Mouse (Mus musculus) cerebellum, postnatal 4 days (tissue): Measurements from ENCODE around the gene Tagln3.

ENCODE experiments used
- DNase-seq, 2 experiments: peaks; one replicate each; pipeline ENCODE4 v3.0.0; 2022; ENCODE audit warnings: low spot score in 2 of 2, mixed read lengths in 1 of 2

Gene Tagln3

DNA sequence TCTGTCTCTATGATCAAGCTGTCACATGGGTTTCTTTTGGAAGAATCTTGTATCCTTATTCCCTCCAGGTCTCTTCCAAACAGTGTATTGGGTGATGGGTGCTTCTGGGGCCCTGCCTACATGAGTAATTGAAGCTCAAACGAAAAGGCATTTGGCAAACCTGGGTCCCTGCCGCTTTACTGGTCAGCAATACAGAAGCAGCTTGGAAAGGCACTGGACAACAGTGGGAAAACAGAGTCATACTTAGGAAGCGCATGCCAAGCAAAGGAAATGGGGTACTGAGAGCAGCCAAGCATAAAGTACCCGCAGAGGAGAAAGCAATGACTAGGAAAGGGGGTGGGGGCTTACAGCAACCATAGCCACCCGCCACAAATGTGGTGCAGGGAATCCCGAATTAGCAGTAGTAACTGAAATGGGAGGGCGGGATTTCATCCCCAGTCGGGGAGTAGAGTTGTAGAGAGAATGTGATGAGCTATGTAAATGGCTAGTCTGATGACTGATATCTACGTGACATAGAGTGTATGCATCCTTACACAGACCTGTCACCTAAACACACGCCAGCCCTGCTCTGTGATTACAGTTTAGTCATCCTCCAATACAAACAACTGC is 4.3 kb downstream of the Tagln3 start:
- DNase-seq: no peak

- no peak for DNase-seq
Measured at GRCm38 (mm10) chr16:45718296-45718695, 6.1 kb downstream of the Tagln3 start.

DNA sequence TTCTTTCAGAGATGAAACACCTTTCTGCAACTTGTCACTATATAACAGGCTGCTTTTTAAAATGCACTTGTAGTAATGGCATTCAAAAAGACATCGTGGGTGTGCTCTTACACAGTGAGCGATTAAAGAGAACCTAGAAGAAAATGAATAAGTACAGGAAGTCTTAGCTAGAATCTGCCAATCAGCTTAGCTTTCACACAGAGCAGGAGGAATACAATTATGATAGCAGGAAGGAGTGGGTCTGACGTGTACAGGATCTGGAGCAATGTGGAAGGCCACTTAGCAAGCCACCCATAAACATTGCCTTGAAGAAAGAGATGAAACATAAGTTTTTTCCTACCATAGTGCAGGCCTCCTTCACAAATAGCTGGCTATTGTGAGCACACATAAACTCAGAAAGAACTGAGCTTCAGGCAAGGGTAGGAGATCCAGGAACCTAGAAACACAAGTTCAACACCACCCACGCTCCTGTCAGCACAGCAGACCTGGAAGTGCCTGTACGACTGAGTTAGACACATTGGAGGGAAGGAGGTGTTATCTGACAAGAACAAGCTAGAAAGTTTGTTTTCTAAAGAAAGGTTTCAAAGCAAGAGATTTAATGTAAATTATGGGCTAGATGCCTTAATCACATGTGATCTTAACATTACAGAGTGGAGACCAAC is 9.8 kb downstream of the Tagln3 start:
- DNase-seq: no peak

DNA sequence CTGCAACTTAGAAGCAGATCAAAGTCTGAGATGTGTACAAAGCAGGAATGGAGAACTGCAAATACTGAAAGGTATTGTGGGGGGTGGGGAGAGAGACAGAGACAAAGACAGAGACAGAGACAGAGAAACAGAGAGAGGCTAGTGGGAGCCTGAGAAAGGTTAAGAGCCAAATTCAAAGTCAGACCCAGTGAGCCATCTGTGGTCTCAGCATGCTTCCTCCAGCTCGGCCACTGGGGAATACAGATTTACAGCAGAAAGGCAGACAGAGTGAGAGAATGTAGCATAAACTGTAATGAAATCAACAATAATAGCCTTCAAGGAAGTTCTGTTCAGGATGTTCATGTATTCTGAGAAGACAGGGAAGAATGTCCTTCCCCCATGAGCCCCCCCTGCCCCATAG is 10.5 kb downstream of the Tagln3 start:
- DNase-seq: no peak

GRCm38 (mm10) chr16:45713261-45713660 is 11.1 kb downstream of the Tagln3 start:
- no peak for DNase-seq

GRCm38 (mm10) chr16:45711263-45711662 is 13.1 kb downstream of the Tagln3 start:
- no peak for DNase-seq

DNA sequence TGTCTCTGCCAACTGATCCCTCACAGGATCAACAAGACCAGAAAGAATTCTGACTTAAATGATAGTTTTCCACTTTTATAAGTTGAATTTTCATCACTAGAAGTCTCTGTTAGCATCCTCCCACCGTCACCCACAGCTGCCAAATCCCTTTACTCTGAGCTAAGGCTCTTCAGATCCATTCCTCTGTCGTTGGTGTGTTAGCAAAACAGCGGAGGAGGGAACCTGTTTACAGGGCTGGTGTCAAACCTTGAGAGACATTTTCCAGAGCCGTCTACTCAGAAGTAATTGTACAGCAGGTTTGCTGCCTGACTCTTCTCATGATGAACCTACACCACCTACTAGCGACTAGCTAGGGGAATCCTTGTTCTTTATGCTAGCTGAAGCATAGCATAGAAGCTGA is 25.1 kb downstream of the Tagln3 start:
- no peak for DNase-seq

GRCm38 (mm10) chr16:45697996-45698395 is 26.4 kb downstream of the Tagln3 start:
- no peak for DNase-seq

DNA sequence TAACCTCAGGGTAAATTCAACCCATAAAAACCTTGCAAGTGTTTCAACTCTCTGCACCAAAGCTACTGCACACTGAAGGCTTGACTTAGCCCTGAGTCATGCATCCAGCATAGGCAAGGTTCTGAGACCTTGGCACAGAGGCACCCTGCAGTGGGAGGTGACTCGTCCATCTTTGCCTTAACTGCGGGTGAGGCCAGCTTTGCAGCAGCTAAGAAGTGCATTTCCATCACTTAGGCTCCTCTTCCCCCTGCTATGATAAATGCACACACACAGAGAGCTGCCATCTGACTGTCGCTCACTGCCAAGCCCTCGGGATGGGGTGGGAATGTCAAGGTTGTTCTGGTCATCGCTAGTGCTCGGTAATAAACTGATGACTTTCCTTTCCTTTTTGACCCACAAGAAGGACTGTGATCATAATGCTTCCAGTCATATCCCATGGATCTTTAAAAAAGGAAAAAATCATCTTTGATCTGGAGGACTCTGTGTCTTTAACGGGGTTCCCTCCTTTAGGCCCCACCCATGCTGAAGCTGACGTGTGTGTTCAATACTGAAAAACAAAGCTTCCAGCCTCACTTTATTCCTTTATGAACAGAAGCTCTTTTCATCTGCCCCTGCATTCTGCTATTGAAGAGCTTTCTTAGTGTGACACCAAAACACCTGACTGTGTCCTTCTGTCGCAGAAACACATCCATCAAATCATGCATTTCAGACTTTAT is 28.8 kb downstream of the Tagln3 start:
- no peak for DNase-seq

DNA sequence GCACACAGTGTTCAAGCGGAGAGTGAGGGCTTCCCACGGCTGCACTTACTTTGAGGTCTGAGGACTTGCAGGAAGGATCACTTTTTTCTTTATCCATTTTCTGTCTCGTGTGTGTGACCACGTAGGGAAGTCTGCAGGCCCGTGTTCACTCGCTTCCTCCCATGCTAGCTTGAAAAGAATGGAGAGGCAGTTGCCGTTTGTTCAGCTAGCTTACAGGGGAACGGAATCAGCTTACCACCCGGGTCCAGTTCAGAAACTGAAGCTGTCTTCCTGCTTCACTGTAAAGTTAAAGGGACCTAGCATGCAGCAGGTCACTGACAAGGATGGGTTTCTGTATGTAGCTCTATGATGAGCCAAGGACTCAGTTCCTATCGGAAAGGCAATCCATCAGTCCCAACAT is 30.9 kb downstream of the Tagln3 start, which contains the start of gene Tmprss7:
TSS of gene Tmprss7 (minus strand) at position 101 of the 400 bp plus-strand sequence.
- DNase-seq: no peak

- no peak for DNase-seq
Measured at GRCm38 (mm10) chr16:45692851-45693250, 31.6 kb downstream of the Tagln3 start.

DNA sequence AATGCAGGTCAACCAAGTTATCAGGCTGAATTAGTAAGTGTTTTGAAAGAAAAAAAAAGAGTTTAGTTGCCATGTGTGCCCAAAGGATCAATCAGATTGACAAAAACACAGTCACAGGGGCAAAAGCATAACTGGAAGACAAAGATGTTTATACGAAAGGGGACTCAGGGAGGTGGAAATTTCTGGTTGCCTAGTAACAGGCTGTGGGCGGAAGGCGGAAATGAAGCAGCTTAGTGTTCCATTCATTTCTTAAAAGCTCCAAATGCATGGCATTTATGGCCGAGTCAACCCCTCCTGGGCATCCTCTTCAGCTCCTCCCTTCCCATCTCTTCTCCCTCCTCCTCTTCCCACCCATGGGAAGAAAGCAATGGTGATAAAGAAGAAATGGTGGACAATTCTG is 34.2 kb downstream of the Tagln3 start:
- DNase-seq: no peak

DNA sequence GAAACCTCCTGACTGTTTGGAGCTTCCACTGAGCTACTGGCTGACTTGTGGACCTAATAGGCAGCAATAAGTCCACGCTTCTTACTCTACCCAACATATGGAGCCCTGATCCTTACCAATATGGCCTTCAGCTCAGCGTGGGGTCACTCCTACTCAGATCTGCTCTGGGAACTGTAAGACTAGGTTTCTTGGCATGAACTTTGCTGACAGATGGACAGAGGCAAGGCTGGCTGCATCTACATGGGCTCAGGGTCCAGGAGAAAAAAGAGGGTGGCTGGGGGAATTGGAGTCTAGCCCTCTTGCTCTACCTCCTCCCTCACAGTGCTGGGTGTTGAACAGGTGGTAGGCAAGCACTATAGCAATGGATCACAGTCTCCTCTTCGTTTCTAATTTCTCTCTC is 37.6 kb downstream of the Tagln3 start:
- peak in 1 of 2 experiments; percentile 37 for DNase-seq

- no peak for DNase-seq
Measured at GRCm38 (mm10) chr16:45685295-45685694, 39.1 kb downstream of the Tagln3 start.

GRCm38 (mm10) chr16:45684815-45685214 is 39.6 kb downstream of the Tagln3 start:
- DNase-seq: peak; percentile 64 to 85

GRCm38 (mm10) chr16:45676462-45676861 is 47.9 kb downstream of the Tagln3 start:
- DNase-seq: no peak

DNA sequence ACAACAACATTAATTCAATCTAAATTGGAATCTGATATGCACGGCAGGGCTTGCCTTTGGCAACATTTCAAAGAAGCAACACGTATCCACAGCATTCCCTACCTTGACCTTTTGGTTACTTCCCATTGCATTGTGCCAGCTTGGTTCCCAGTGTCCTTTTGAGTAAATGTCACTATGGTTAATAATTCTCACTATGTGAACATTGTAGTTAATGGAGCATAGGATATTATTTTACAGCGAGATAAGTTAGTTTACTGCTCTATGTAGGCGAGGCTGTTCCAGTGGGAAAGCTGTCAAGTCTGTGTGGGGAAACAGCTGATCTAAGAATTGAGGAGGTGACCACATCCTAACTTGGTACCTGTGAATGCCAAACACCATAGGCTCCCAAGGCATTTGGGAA is 54.4 kb downstream of the Tagln3 start:
- DNase-seq: no peak

DNA sequence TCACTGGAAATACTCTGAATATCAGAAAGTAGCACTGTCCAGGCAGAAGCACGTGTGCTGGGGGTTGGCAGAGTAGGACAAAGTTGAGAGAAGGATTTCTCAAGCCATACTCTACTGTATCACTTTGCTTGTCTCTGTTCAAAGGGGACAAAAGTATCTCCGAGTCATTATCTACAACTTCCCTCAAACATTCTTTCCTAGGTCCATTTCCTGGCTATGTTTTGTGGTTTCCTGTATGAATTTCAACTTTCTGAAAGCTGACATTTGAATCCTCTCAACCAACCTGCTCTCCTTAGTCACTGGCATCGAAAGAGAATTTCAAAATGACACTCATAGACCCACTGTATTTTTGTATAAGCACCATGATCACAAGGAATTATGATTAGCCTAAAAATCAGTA is 56.2 kb downstream of the Tagln3 start:
- DNase-seq: no peak

DNA sequence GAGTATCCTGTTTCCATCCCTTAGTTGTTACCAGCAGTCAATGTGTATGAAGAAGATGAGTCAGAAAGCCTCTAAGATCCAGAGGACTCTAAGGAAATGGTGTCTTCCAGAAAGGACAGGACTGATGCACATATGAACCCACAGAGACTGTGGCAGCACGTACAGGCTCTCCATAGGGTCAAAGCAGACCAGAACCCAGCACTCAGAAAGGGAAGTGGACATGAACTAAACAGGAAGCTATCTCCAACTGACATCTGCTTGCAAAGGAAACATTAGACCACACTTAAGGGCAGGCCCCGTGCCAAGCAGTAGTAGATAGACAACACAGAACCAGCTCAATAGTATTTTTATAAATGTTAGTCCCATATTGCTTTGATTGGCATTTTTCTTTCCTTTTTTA is 58.3 kb downstream of the Tagln3 start:
- no peak for DNase-seq

DNA sequence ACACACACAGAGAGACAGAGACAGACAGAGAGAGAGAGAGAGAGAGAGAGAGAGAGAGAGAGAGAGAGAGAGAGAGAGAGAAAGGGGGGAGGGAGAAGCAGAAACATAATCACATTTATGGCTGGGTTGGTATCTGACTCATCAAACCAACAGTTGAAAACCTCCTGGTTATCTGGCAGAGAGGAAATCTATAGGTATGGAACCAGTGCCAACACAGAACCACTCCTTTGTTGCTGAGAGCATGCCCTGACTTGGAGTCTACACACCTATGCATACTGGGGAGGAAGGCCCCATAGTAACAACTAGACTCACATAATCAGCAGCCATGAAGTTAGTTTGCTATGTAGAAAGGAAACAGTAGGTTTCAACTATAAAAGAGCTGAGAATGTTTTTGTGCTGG is 62.0 kb downstream of the Tagln3 start:
- DNase-seq: no peak
